Mouse (Mus musculus): ENCODE measurements around the gene Mroh8. TPM values are rescaled to one million over a fixed set of nuclear protein-coding genes. Genes with fewer than 3 reads are reported as not detected.
"Not testable (repeated sequence)": the region's sequence is repeated elsewhere in the genome, so short reads cannot be mapped to it uniquely, and the experiment has no call there.

Gene Mroh8
- polyA plus RNA-seq, 1 experiment from 2014 or later, result 0.39 TPM

DNA sequence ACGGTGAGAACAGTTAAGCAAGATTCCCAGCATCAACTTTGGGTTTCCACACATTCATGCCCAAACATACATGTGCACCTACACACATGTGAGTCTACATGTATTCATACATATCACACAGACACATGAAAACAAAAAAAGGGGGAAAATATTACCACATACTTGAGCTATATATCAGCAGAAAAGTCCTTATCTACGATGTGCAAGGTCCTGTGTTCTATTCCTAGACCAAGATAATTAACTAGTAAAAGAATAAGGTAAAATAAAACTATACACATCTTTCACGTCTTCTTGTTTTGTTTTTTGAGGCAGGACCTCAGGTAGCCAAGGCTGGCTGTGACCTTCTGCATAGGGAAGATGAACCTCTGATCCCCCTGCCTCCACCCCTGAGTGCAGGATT, 103.1 kb downstream of the Mroh8 start:
- no peak for ATAC-seq (ENCODE audit: insufficient number of reproducible peaks, low FRiP score, low TSS enrichment, low read depth)
- WGBS, result 88% methylated on average over 3 of the region's 3 CpGs

DNA sequence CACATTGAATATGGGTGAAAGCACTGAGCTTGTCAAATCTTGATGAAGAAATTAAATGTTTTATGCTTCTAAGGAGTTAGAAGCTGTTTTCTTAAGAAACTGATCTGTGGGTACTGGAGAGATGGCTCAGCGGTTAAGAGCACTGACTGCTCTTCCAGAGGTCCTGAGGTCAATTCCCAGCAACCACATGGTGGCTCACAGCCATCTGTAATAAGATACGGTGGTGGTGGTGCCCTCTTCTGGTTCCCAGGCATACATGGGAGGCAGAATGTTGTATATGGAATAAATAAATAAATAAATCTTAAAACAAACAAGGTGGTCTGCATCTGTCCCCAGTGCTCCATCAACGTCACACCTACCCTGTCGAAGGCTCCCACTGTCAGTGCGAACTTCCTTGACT, 104.9 kb downstream of the Mroh8 start:
- no peak overlapping the region for H3K27ac ChIP-seq (replicated peaks; ENCODE audit: low read depth, low read length)
- DNase-seq (ENCODE audit: low spot score), result no peak
- no peak overlapping the region for H3K4me2 ChIP-seq (ENCODE audit: low read depth, severe bottlenecking)
- no peaks in the 10 kb centered on the region for H3K9me3 ChIP-seq (ENCODE audit: control insufficient read depth, low read length)
- WGBS, result 70% methylated on average over 5 of the region's 5 CpGs
- no peak for ATAC-seq (ENCODE audit: insufficient number of reproducible peaks, low FRiP score, low TSS enrichment, low read depth)
- H3K9ac ChIP-seq (ENCODE audit: low read length), result no peak overlapping the region
- H3K4me1 ChIP-seq (ENCODE audit: control insufficient read depth, insufficient read depth, low read length), result no peaks in the 10 kb centered on the region
- H3K4me3 ChIP-seq (ENCODE audit: low read depth, low read length), result no peak overlapping the region
- no peaks in the 10 kb centered on the region for H3K27me3 ChIP-seq (ENCODE audit: control insufficient read depth, insufficient read depth, low read length)
- peaks cover 4% of the 10 kb centered on the region for H3K36me3 ChIP-seq (ENCODE audit: control insufficient read depth, insufficient read depth, low read length)

More for the DNA sequence above, 103.1 kb downstream of the Mroh8 start:
- Histone ChIP-seq H3K27ac (replicated peaks; ENCODE audit: low read depth, low read length) (no peak overlapping the region), H3K4me1 (ENCODE audit: control insufficient read depth, insufficient read depth, low read length) (no peaks in the 10 kb centered on the region), H3K27me3 (ENCODE audit: control insufficient read depth, insufficient read depth, low read length) (no peaks in the 10 kb centered on the region), H3K9me3 (ENCODE audit: control insufficient read depth, low read length) (no peaks in the 10 kb centered on the region), H3K4me2 (ENCODE audit: low read depth, severe bottlenecking) (no peak overlapping the region), H3K9ac (ENCODE audit: low read length) (no peak overlapping the region), H3K4me3 (ENCODE audit: low read depth, low read length) (no peak overlapping the region), H3K36me3 (ENCODE audit: control insufficient read depth, insufficient read depth, low read length) (peaks cover 4% of the 10 kb centered on the region)
- no peak for DNase-seq (ENCODE audit: low spot score)

DNA sequence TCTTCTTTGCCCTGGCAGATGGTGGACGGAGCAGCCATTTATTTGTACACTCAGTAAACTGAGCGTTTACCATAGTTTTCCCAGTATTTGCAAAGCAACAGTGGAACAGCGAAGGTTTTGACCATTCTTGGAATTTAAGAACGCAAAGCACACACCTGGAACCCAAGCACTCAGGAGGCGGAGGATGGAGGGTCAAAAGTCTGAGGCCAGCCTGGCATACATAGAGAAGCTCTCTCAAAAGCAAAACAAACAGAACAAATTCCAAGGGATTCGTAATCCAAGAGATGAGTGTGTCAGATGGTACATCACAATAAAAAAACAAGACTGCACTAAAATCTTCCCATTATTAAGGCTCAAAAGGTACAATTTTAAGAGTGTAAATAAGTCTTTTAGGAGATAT, 105.8 kb downstream of the Mroh8 start:
- Histone ChIP-seq H3K36me3 (ENCODE audit: control insufficient read depth, insufficient read depth, low read length) (peaks cover 4% of the 10 kb centered on the region), H3K9ac (ENCODE audit: low read length) (no peak overlapping the region), H3K4me3 (ENCODE audit: low read depth, low read length) (no peak overlapping the region), H3K9me3 (ENCODE audit: control insufficient read depth, low read length) (no peaks in the 10 kb centered on the region), H3K4me2 (ENCODE audit: low read depth, severe bottlenecking) (no peak overlapping the region), H3K4me1 (ENCODE audit: control insufficient read depth, insufficient read depth, low read length) (no peaks in the 10 kb centered on the region), H3K27ac (replicated peaks; ENCODE audit: low read depth, low read length) (no peak overlapping the region), H3K27me3 (ENCODE audit: control insufficient read depth, insufficient read depth, low read length) (no peaks in the 10 kb centered on the region)
- no peak for ATAC-seq (ENCODE audit: insufficient number of reproducible peaks, low FRiP score, low TSS enrichment, low read depth)
- no peak for DNase-seq (ENCODE audit: low spot score)
- 93% methylated on average over 6 of the region's 6 CpGs for WGBS

DNA sequence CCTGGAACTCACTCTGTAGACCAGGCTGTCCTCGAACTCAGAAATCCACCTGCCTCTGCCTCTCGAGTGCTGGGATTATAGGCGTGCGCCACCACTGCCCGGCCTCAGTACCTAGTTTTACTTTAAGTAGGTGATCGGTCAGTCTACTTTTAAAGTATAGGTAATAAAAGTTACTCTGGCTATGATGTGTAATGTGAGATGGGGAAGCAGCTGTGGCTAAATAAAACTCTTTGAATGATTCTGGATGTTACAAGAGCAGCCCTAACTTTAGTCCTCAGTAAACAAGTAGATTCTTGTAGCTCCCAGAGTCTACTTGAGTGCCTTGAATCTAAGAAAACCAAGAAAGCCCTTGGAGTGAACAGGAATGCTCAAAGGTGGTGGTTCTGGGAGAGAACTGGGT, 106.4 kb downstream of the Mroh8 start:
- peaks cover 4% of the 10 kb centered on the region for H3K36me3 ChIP-seq (ENCODE audit: control insufficient read depth, insufficient read depth, low read length)
- 91% methylated on average over 6 of the region's 6 CpGs for WGBS

DNA sequence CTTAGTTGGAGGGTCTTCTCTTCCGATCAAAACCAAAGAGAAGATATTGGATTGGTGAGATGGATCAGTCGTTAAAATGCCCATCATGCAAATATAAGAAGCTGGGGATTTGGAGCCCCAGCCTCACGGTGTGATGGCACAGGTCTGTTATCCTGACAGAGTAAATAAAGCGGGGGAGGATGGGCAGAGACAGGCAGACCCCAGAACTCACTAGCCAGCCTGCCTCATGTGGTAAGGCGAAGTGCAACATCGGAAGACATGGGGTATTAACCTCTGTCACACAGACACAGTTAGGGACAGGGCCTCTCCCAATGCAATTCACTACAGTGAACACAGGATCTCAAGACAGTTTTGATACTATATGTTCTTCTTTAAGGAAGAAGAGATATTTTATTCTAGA, 108.7 kb downstream of the Mroh8 start:
- peaks cover 2% of the 10 kb centered on the region; the same call in 1 of the 2 replicates for H3K36me3 ChIP-seq (ENCODE audit: control insufficient read depth, insufficient read depth, low read length)
- no peaks in the 10 kb centered on the region for H3K9me3 ChIP-seq (ENCODE audit: control insufficient read depth, low read length)
- no peak for ATAC-seq (ENCODE audit: insufficient number of reproducible peaks, low FRiP score, low TSS enrichment, low read depth)
- H3K9ac ChIP-seq (ENCODE audit: low read length), result no peak overlapping the region
- no peak overlapping the region for H3K4me3 ChIP-seq (ENCODE audit: low read depth, low read length)
- H3K27ac ChIP-seq (replicated peaks; ENCODE audit: low read depth, low read length), result no peak overlapping the region
- 71% methylated on average over 6 of the region's 6 CpGs for WGBS
- H3K4me1 ChIP-seq (ENCODE audit: control insufficient read depth, insufficient read depth, low read length), result no peaks in the 10 kb centered on the region
- no peak for DNase-seq (ENCODE audit: low spot score)
- no peak overlapping the region for H3K4me2 ChIP-seq (ENCODE audit: low read depth, severe bottlenecking)
- H3K27me3 ChIP-seq (ENCODE audit: control insufficient read depth, insufficient read depth, low read length), result no peaks in the 10 kb centered on the region

More for the DNA sequence above, 106.4 kb downstream of the Mroh8 start:
- Histone ChIP-seq H3K9ac (ENCODE audit: low read length) (no peak overlapping the region), H3K27ac (replicated peaks; ENCODE audit: low read depth, low read length) (no peak overlapping the region), H3K4me1 (ENCODE audit: control insufficient read depth, insufficient read depth, low read length) (no peaks in the 10 kb centered on the region), H3K27me3 (ENCODE audit: control insufficient read depth, insufficient read depth, low read length) (no peaks in the 10 kb centered on the region), H3K9me3 (ENCODE audit: control insufficient read depth, low read length) (no peaks in the 10 kb centered on the region), H3K4me2 (ENCODE audit: low read depth, severe bottlenecking) (no peak overlapping the region), H3K4me3 (ENCODE audit: low read depth, low read length) (no peak overlapping the region)
- ATAC-seq (ENCODE audit: insufficient number of reproducible peaks, low FRiP score, low TSS enrichment, low read depth) (no peak), DNase-seq (ENCODE audit: low spot score) (no peak)

DNA sequence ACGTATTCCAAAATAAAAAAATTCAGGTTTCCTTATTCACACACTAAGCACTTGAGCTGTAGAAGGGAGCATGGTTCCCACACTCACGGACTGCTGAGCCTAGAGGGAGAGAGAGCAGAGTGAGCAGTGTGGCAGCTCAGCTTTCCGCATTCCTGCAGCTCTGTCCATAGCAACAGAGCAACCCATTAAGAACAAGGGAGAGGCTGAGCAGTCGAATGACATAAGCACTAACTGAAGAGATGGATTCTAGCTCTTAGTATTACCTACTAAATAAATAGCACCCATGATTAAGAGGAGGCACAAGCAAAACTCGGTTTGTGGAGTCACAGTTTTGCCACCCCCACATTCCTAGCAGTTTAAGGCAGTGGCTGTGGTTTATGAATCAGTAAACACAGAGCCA, 109.2 kb downstream of the Mroh8 start:
- Histone ChIP-seq H3K9me3 (ENCODE audit: control insufficient read depth, low read length) (no peaks in the 10 kb centered on the region), H3K27me3 (ENCODE audit: control insufficient read depth, insufficient read depth, low read length) (no peaks in the 10 kb centered on the region), H3K9ac (ENCODE audit: low read length) (no peak overlapping the region), H3K4me2 (ENCODE audit: low read depth, severe bottlenecking) (no peak overlapping the region), H3K4me3 (ENCODE audit: low read depth, low read length) (no peak overlapping the region), H3K36me3 (ENCODE audit: control insufficient read depth, insufficient read depth, low read length) (peaks cover 2% of the 10 kb centered on the region; the same call in 1 of the 2 replicates), H3K4me1 (ENCODE audit: control insufficient read depth, insufficient read depth, low read length) (no peaks in the 10 kb centered on the region), H3K27ac (replicated peaks; ENCODE audit: low read depth, low read length) (no peak overlapping the region)
- no peak for ATAC-seq (ENCODE audit: insufficient number of reproducible peaks, low FRiP score, low TSS enrichment, low read depth)
- DNase-seq (ENCODE audit: low spot score), result no peak
- 51% methylated on average over 5 of the region's 5 CpGs for WGBS

DNA sequence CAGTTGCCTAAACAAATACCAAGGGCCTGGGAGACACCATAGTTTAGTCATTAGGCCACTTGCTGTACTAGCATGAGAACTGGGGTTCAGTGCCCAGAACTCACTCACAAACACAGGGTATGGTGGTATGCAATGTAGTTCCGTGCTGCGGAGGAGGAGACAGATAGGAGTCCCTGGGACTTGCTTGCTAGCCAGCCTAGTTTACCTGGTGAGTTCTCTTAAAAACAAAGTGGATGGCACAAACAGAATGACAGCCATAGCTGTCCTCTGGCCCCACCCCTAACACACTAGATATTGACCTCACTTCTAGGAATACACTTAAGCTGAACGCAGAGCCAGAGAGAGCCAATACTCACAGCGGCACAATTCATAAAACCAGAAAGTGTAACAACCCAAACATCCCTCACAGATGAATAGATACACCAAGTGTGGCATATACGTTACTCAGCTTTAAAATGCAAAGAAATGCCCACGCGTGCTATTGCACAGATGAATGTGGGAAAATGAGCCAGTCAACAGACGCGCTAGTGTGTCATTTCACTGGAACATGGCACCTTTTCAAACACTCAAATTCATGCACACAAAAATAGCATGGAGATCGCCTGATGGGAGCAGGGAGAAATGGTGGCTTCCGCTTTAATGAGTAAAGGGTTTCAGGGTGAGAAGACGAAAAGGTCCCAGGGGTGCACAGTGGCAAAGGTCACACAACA, 112.8 kb downstream of the Mroh8 start:
- Histone ChIP-seq H3K9me3 (ENCODE audit: control insufficient read depth, low read length) (no peaks in the 10 kb centered on the region), H3K36me3 (ENCODE audit: control insufficient read depth, insufficient read depth, low read length) (peaks cover 3% of the 10 kb centered on the region; the same call in 1 of the 2 replicates), H3K4me1 (ENCODE audit: control insufficient read depth, insufficient read depth, low read length) (no peaks in the 10 kb centered on the region), H3K27ac (replicated peaks; ENCODE audit: low read depth, low read length) (no peak overlapping the region), H3K9ac (ENCODE audit: low read length) (no peak overlapping the region), H3K27me3 (ENCODE audit: control insufficient read depth, insufficient read depth, low read length) (no peaks in the 10 kb centered on the region), H3K4me3 (ENCODE audit: low read depth, low read length) (no peak overlapping the region), H3K4me2 (ENCODE audit: low read depth, severe bottlenecking) (no peak overlapping the region)
- ATAC-seq (ENCODE audit: insufficient number of reproducible peaks, low FRiP score, low TSS enrichment, low read depth), result no peak
- 94% methylated on average over 12 of the region's 12 CpGs for WGBS
- no peak for DNase-seq (ENCODE audit: low spot score)

DNA sequence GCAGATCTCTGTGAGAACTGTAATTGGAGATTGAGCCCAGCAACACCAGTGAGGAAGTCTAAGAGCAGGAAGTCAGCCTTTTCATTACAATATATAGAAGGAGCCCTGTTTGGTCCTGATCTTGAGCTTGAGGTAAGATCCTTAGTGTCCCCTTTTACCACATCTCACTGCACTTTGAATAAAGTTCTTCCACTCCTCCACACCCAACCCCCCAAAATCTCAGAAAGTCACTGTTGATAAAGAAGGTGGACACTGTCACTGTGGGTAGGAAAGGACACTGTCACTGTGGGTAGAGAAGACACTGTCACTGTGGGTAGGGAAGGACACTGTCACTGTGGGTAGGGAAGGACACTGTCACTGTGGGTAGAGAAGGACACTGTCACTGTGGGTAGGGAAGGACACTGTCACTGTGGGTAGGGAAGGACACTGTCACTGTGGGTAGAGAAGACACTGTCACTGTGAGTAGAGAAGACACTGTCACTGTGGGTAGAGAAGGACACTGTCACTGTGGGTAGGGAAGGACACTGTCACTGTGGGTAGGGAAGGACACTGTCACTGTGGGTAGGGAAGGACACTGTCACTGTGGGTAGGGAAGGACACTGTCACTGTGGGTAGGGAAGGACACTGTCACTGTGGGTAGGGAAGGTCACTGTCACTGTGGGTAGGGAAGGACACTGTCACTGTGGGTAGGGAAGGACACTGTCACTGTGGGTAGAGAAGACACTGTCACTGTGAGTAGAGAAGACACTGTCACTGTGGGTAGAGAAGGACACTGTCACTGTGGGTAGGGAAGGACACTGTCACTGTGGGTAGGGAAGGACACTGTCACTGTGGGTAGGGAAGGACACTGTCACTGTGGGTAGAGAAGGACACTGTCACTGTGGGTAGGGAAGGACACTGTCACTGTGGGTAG, 113.8 kb downstream of the Mroh8 start:
- H3K4me1 ChIP-seq (ENCODE audit: control insufficient read depth, insufficient read depth, low read length); DNase-seq (ENCODE audit: low spot score); H3K9me3 ChIP-seq (ENCODE audit: control insufficient read depth, low read length); H3K4me2 ChIP-seq (ENCODE audit: low read depth, severe bottlenecking); H3K4me3 ChIP-seq (ENCODE audit: low read depth, low read length); H3K27me3 ChIP-seq (ENCODE audit: control insufficient read depth, insufficient read depth, low read length); ATAC-seq (ENCODE audit: insufficient number of reproducible peaks, low FRiP score, low TSS enrichment, low read depth); H3K36me3 ChIP-seq (ENCODE audit: control insufficient read depth, insufficient read depth, low read length); H3K9ac ChIP-seq (ENCODE audit: low read length); H3K27ac ChIP-seq (replicated peaks; ENCODE audit: low read depth, low read length): not testable (repeated sequence)

All from limb, embryonic 11.5 days (tissue).